Mouse (Mus musculus) embryo, embryonic 9.5 days (tissue): ENCODE measurements around the gene Fbxw2.
"Not testable (repeated sequence)": the region's sequence is repeated elsewhere in the genome, so short reads cannot be mapped to it uniquely, and the experiment has no call there.

Source experiments
- DNase-seq: peaks from one replicate; pipeline ENCODE4 v3.0.0-alpha.2; 2017; ENCODE audit errors: extremely low spot score

Gene Fbxw2

GRCm38 (mm10) chr2:34773673-34774072, 52.4 kb downstream of the Fbxw2 start:
- DNase-seq: no peak

- no peak for DNase-seq
These were observed 53.6 kb downstream of the Fbxw2 start for GRCm38 (mm10) chr2:34772252-34773235.

- DNase-seq: peak; percentile 99
These were observed 54.5 kb downstream of the Fbxw2 start, which contains the start of gene Hspa5 for GRCm38 (mm10) chr2:34771368-34772226. Hspa5 (plus strand) TSS chr2:34771970.

- no peak for DNase-seq
These were observed 55.2 kb downstream of the Fbxw2 start for GRCm38 (mm10) chr2:34770951-34771350.

GRCm38 (mm10) chr2:34770049-34770448, 56.1 kb downstream of the Fbxw2 start:
- DNase-seq: no peak

GRCm38 (mm10) chr2:34764801-34765200, 61.3 kb downstream of the Fbxw2 start:
- DNase-seq: no peak

GRCm38 (mm10) chr2:34762872-34763271, 63.2 kb downstream of the Fbxw2 start:
- DNase-seq: no peak

GRCm38 (mm10) chr2:34762174-34762573, 63.9 kb downstream of the Fbxw2 start:
- no peak for DNase-seq

- not testable (repeated sequence) for DNase-seq
These were observed 64.8 kb downstream of the Fbxw2 start for GRCm38 (mm10) chr2:34761272-34761671.

GRCm38 (mm10) chr2:34757341-34757740, 68.8 kb downstream of the Fbxw2 start:
- no peak for DNase-seq

GRCm38 (mm10) chr2:34754551-34755358, 71.4 kb downstream of the Fbxw2 start, which contains the start of gene Gapvd1:
Gapvd1 (minus strand) TSS chr2:34755232.
- DNase-seq: peak; percentile 73
